Mouse (Mus musculus) CH12.LX (cell line): Measurements from ENCODE around the gene Slc2a13.

Experiments used
- CHD1 ChIP-seq: IDR thresholded peaks from 2 replicates; pipeline ENCODE4 v1.6.1; 2012; ENCODE audit warnings: low read depth, low read length, improper control_type of control experiment, inconsistent platforms
- CTCF ChIP-seq, 2 experiments: IDR thresholded peaks in 1 of 2; conservative IDR thresholded peaks in 1 of 2; 2 replicates each; pipeline ENCODE4 v1.5.1; 2011 to 2012; ENCODE audit warnings: low read depth in 2 of 2, low read length in 2 of 2, improper control_type of control experiment in 1 of 2, inconsistent platforms in 1 of 2, mild to moderate bottlenecking in 1 of 2, moderate library complexity in 1 of 2
- EP300 ChIP-seq: IDR thresholded peaks from 2 replicates; pipeline ENCODE4 v1.6.1; 2011; ENCODE audit warnings: low read length, improper control_type of control experiment
- MEF2A ChIP-seq: IDR thresholded peaks from 2 replicates; pipeline ENCODE4 v1.6.1; 2014; ENCODE audit warnings: low read depth, mild to moderate bottlenecking, inconsistent platforms, low read length, improper control_type of control experiment, borderline replicate concordance
- MYC ChIP-seq: IDR thresholded peaks from 2 replicates; pipeline ENCODE4 v1.6.1; 2011; ENCODE audit warnings: low read depth, mild to moderate bottlenecking, improper control_type of control experiment, low read length
- NELFE ChIP-seq: IDR thresholded peaks from 2 replicates; pipeline ENCODE4 v1.6.1; 2011; ENCODE audit warnings: low read depth, low read length, improper control_type of control experiment
- POLR2A ChIP-seq: IDR thresholded peaks from 2 replicates; pipeline ENCODE4 v1.6.1; 2011; ENCODE audit warnings: low read depth, mild to moderate bottlenecking, improper control_type of control experiment, low read length
- POLR2AphosphoS2 ChIP-seq: IDR thresholded peaks from 2 replicates; pipeline ENCODE4 v1.6.1; 2011; ENCODE audit warnings: low read depth, low read length, improper control_type of control experiment
- SMC3 ChIP-seq: IDR thresholded peaks from 2 replicates; pipeline ENCODE4 v1.6.1; 2011; ENCODE audit warnings: low read depth, low read length, improper control_type of control experiment
- TCF12 ChIP-seq: IDR thresholded peaks from 2 replicates; pipeline ENCODE4 v1.6.1; 2014; ENCODE audit warnings: low read depth, mild to moderate bottlenecking, inconsistent platforms, low read length, improper control_type of control experiment
- USF2 ChIP-seq: conservative IDR thresholded peaks from 2 replicates; pipeline ENCODE4 v1.6.1; 2011; ENCODE audit warnings: low read depth, low read length, improper control_type of control experiment
- ZMIZ1 ChIP-seq: IDR thresholded peaks from 2 replicates; pipeline ENCODE4 v1.6.1; 2012; ENCODE audit warnings: low read depth, mild to moderate bottlenecking, inconsistent platforms, low read length, improper control_type of control experiment
- ZNF384 ChIP-seq: IDR thresholded peaks from 2 replicates; pipeline ENCODE4 v1.6.1; 2012; ENCODE audit warnings: low read depth, low read length, improper control_type of control experiment, inconsistent platforms

- TF ChIP-seq POLR2A (no peak), NELFE (no peak), USF2 (no peak), CHD1 (no peak), ZMIZ1 (no peak), ZNF384 (no peak), EP300 (no peak), CTCF (conservative IDR thresholded peaks at IDR 0.05 in 1 of 2, IDR thresholded peaks at IDR 0.05 in 1 of 2; ENCODE audit: low read depth in 2 of 2, low read length in 2 of 2) (no peak), POLR2AphosphoS2 (no peak), SMC3 (no peak), MYC (no peak), TCF12 (no peak), MEF2A (no peak)
These were observed 317.8 kb downstream of the Slc2a13 start for GRCm38 (mm10) chr15:91255308-91255707.
